Mouse (Mus musculus): Measurements from ENCODE around the gene Creb3.

GRCm38 (mm10) chr4:43598650-43599380, 36.7 kb downstream of the Creb3 start:
- TF ChIP-seq CTCF (IDR thresholded peaks at IDR 0.05; ENCODE audit: low read depth), result no peak
- peak; percentile 18; the same call in 1 of the 2 replicates for TF ChIP-seq EP300 (IDR thresholded peaks at IDR 0.05; ENCODE audit: low read depth)

Measured in liver, embryonic 14.5 days (tissue).